Mouse (Mus musculus): ENCODE data around the gene Col5a3.
A peak's percentile ranks its signal among the peaks of the same experiment; 100 is the strongest.

Col5a3 gene

DNA sequence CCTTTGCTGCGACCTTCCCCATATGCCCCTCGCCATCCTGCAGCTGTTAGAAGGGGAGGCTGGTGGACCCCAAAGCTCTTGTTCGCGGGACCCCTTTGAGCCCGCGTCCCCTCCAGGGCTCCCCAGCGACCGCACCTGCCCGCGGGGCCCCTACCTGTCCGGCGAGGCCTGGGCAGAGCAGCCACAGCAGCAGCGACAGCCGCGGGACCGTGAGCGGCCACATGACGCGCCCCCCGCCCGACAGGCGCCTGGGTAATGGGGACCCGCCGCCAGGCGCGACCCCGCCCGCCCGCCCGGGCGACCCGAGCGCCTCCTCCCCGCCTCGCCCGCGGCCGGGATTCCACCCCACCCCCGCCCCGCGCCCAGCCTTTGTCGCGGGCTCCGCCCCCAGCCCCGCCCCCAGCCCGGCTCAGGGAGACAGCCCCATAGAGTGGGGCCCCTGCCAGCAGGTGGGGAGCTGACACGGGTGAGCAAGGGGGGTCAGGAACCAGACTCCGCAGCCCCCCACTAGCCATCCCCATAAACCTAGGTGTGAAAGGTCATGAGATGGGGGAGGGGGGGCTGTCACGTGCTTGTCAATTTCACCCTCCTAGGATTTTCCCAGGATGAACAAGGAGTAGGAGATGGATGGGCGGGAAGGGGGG, 68.7 kb downstream of the Col5a3 start, which contains the start of gene Olfm2:
Gene Olfm2 (minus strand): TSS at position 333 of the 644 bp plus-strand sequence.
- no peak for DNase-seq

DNA sequence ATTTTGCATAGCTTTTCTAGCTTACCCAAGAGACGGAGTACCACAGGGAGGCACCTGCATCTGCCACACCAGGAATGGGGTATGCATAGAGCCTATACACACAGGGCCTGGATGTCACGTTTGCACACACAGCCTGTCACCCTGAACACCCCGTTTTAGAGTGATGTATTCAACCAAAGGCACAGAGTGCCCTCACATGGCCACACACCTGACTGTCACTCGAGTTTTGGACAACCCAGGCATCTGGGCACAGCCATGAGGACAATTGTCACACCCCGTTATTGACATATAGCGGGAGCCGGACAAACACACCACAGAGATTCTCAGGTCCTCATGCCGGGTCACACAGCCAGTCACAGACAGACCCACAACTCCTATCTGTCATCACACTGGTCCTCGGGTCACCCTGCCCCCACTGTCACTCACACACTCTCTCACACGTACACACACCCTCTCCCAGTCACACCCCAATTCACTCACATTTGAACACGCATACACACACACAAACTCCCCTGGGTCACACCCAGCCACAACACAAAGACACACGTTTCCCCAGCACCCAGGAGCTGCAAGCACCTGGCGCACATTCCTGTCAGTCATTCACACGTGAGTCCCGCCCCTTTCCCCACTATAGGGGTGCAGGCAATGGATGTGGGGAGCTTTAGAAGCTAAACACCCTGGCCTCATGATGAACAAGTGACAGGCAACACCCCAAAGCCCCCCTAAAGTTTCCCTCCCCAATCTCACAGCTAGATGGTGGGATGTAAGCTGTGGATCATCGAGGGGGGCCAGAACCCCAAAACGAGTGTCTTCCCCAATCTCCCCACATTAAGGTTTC, 69.5 kb downstream of the Col5a3 start:
- DNase-seq: no peak

- no peak for DNase-seq
Measured at GRCm38 (mm10) chr9:20743946-20744738, 70.7 kb downstream of the Col5a3 start.

GRCm38 (mm10) chr9:20740407-20740806, 74.5 kb downstream of the Col5a3 start:
- peak; percentile 83 for DNase-seq

- no peak for DNase-seq
Measured at GRCm38 (mm10) chr9:20738251-20738999, 76.4 kb downstream of the Col5a3 start.

DNA sequence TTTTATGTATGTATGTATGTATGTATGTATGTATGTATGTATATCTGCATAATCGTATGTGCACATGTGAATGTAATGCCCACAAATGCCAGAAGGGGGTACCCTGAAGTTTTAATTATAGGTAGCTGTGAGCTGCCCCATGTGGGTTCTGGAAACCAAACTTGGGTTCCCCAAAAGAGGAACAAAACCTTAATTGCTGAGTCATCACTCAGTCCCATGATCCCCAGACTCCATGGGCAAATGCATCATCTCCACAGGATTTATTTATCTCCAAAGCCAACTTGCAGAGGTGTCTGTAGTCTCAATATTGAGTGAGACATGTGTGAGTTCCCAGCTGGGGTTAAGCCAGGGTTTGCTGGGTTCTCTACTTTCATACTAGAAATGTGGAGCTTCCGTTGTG, 77.6 kb downstream of the Col5a3 start:
- DNase-seq: no peak

- DNase-seq: no peak
Measured at GRCm38 (mm10) chr9:20734692-20735091, 80.2 kb downstream of the Col5a3 start.

- no peak for DNase-seq
Measured at GRCm38 (mm10) chr9:20731797-20732196, 83.1 kb downstream of the Col5a3 start.

DNA sequence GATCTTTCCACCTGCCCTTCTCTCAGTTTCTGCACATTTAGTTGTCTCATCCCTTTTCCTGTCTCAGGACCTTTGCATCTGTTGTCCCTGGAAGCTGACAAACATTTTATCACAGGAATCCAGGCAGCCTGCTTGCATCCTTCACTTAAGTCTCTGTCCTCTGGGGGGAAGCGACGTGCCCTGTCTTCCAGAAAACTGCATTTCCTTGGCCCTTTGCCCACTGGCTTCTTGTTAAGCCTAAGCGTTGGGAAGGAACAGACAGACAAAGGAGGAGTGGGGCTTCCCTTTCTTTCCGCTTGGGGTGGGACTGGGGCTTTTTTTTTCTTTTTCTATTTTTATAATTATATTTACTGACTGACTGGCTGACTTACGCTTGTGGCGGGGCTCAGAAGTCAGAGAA, 85.4 kb downstream of the Col5a3 start:
- DNase-seq: no peak

DNA sequence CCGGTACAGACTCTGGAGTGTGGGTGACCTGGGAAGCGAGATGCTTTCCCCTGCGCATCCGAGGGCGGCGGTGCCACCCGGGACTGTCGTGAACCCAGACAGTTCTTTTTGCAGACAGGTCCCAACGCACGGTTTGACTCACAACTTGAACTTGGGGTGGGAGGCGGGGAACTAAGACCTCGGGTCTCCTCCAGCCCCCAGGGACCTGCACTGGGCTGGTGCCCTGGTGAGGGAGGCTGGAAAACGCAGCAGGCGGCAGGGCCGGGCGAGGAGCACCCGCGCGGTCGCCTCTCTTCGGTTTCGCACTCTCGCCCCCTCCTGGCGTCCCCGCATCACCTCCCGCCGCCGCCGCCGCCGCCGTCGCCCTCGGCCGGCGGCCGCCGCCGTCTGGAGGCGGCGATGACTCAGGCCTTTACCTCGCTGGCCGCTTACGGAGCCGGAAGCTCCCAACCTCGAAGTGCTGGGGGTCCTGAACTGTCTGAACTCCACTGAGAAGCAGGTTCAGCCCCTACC, 87.2 kb downstream of the Col5a3 start:
- DNase-seq: peak; percentile 53

DNA sequence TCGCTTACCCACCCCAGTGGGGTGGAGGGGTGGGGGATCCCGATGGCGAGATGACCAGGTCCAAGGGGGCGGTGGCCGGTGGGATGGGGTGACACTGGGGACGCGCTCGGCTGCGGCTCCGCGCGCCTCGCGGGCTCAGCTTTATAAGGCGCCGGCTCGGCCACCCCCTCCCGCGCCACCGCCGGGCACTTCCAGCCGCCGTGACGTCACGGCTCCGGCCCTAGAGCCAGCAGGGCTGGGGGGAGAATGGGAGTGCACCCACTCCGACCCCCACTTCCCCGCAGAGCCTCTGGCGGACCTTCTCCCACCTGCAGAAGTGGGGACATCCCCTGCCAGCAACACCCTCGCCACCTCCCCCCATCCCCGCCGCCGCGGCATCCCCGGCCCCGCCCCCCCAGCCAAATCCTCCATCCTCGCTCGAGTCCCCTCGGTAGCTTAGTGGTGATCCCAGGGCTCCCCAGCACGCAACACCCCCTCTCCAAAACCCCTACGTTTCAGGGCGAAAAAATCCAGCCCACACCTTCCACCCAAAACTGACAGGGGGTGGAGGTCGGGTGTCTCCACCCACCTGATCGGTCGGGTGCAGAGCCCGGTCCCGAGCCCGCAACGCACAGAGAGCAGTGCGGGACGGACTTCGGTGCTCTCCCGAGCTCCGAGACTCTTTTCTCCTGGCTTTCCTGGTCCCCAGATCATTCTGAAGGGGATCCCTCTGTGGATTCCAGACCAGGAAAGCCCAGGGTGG, 87.8 kb downstream of the Col5a3 start:
- DNase-seq: peak; percentile 48

DNA sequence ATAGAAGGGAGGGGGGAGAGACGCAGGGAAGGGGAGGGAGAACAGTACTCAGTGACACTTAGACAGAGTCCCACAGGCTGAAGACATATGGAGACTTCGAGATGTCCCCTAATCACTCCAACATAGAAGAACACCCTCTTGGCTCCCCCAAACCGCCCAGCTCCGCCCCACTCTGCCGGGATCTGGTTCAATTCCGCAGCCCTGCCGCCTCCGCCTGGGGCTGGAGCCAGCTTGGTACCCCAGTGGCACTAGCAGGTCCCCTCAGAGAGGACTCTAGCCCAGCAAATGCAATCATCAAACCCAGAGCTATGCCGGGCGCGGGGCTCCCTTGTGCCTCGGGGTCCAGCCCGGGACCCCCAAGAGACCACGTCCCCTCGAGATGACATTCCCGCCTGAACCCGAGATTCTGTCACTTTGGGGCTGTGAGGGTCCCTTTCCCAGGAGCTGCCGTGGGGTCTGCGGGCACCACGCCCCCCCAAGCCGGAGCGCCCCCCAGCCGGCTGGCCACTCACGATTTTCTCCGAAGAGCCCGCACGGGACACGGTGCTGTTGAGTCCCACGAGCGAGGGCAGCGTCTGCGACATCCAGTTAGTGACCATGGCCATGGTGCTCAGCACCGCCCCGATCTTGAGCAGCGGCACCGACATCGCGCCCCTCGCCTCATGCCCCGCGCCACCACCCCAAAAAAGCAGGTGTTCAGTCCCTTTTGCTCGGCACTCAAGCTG, 88.6 kb downstream of the Col5a3 start:
- peak; percentile 67 for DNase-seq

DNA sequence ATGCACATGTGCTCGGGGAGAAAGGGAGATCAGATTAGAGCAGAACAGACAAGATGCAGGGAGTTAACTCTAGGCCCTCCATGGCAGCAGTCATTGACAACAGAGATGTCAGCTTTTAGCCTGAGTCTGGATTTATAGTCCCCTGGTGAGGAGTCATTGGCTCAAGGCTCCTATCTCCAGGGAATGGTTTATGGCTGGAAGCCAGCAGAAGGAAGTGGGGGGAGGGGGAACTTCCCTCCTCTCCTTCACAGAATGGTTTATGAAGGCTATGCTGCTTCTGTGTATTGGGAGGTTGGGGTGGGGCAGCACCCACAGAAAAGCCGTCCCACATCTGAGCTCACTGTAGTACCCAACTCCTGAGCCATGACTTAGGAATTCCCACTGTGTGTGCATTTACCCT, 93.3 kb downstream of the Col5a3 start:
- no peak for DNase-seq

Data from right cerebral cortex, adult 18-20 months (tissue).